Mouse (Mus musculus) gastrocnemius, adult 18-20 months (tissue): Measurements from ENCODE around the gene Lemd2. TPM values are rescaled to one million over a fixed set of nuclear protein-coding genes. Genes with fewer than 3 reads are reported as not detected.
A peak's percentile ranks its signal among the peaks of the same experiment; 100 is the strongest.

Experiments
- DNase-seq: peaks from one replicate; pipeline ENCODE4 v3.0.0; 2021; ENCODE audit warnings: low spot score
- total RNA-seq, 2 experiments: library from RNA; stranded (reverse); gene quantifications; 2 replicates each; pipeline ENCODE4 v1.2.3; 2021

Gene Lemd2
- total RNA-seq, 2 experiments from 2014 or later: 20.6 to 21.9 TPM

- peak; percentile 57 for DNase-seq
These were observed 14.5 kb downstream of the Lemd2 start for GRCm38 (mm10) chr17:27189640-27190216.

GRCm38 (mm10) chr17:27188883-27189282 is 15.4 kb downstream of the Lemd2 start:
- DNase-seq: no peak

GRCm38 (mm10) chr17:27187059-27187458 is 17.2 kb downstream of the Lemd2 start:
- DNase-seq: no peak

GRCm38 (mm10) chr17:27186068-27186467 is 18.2 kb downstream of the Lemd2 start:
- DNase-seq: no peak

GRCm38 (mm10) chr17:27183667-27184292 is 20.5 kb downstream of the Lemd2 start:
- DNase-seq: no peak

GRCm38 (mm10) chr17:27182401-27182800 is 21.9 kb downstream of the Lemd2 start:
- DNase-seq: no peak

- peak; percentile 72 for DNase-seq
These were observed 22.6 kb downstream of the Lemd2 start for GRCm38 (mm10) chr17:27181666-27182065.

GRCm38 (mm10) chr17:27179681-27180280 is 24.5 kb downstream of the Lemd2 start:
- no peak for DNase-seq

- no peak for DNase-seq
These were observed 25.7 kb downstream of the Lemd2 start for GRCm38 (mm10) chr17:27178427-27179177.

GRCm38 (mm10) chr17:27178019-27178418 is 26.2 kb downstream of the Lemd2 start:
- no peak for DNase-seq

- DNase-seq: no peak
These were observed 27.5 kb downstream of the Lemd2 start for GRCm38 (mm10) chr17:27176754-27177153.

GRCm38 (mm10) chr17:27176287-27176686 is 28.0 kb downstream of the Lemd2 start:
- no peak for DNase-seq

- no peak for DNase-seq
These were observed 28.9 kb downstream of the Lemd2 start for GRCm38 (mm10) chr17:27175196-27175874.

GRCm38 (mm10) chr17:27173715-27174114 is 30.6 kb downstream of the Lemd2 start:
- no peak for DNase-seq

GRCm38 (mm10) chr17:27172459-27172858 is 31.8 kb downstream of the Lemd2 start:
- no peak for DNase-seq

- DNase-seq: no peak
These were observed 33.1 kb downstream of the Lemd2 start for GRCm38 (mm10) chr17:27171121-27171520.

GRCm38 (mm10) chr17:27169952-27170695 is 34.1 kb downstream of the Lemd2 start:
- no peak for DNase-seq

- DNase-seq: no peak
These were observed 35.7 kb downstream of the Lemd2 start for GRCm38 (mm10) chr17:27168569-27168968.

- DNase-seq: peak; percentile 80
These were observed 36.7 kb downstream of the Lemd2 start, which contains the start of gene Ip6k3 for GRCm38 (mm10) chr17:27167545-27167944. Gene Ip6k3, minus strand, starts transcription at chr17:27167795.

- peak; percentile 79 for DNase-seq
These were observed 37.4 kb downstream of the Lemd2 start for GRCm38 (mm10) chr17:27166901-27167300.
